Mouse (Mus musculus) fibroblast of lung, adult 2 months (primary cell): ENCODE results near the gene Gm20388.
A peak's percentile ranks its signal among the peaks of the same experiment; 100 is the strongest.

Source experiments
- DNase-seq: peaks from one replicate; pipeline ENCODE4 v3.0.0-alpha.2; 2011; ENCODE audit warnings: low read depth

The Gm20388 gene

GRCm38 (mm10) chr8:122849152-122849910, 2938.7 kb downstream of the Gm20388 start:
- no peak for DNase-seq

GRCm38 (mm10) chr8:122850641-122851240, 2940.1 kb downstream of the Gm20388 start:
- no peak for DNase-seq

GRCm38 (mm10) chr8:122851692-122852545, 2941.3 kb downstream of the Gm20388 start:
- DNase-seq = peak; percentile 52

- DNase-seq = no peak
Measured at GRCm38 (mm10) chr8:122852546-122852905, 2941.9 kb downstream of the Gm20388 start.

GRCm38 (mm10) chr8:122853340-122853771, 2942.7 kb downstream of the Gm20388 start:
- DNase-seq = no peak

GRCm38 (mm10) chr8:122854388-122854787, 2943.7 kb downstream of the Gm20388 start:
- no peak for DNase-seq

- DNase-seq = no peak
Measured at GRCm38 (mm10) chr8:122855123-122855522, 2944.5 kb downstream of the Gm20388 start.

GRCm38 (mm10) chr8:122856288-122856687, 2945.6 kb downstream of the Gm20388 start:
- no peak for DNase-seq

- no peak for DNase-seq
Measured at GRCm38 (mm10) chr8:122859843-122860242, 2949.2 kb downstream of the Gm20388 start.

GRCm38 (mm10) chr8:122864719-122865129, 2954.1 kb downstream of the Gm20388 start:
- DNase-seq = no peak

- DNase-seq = no peak
Measured at GRCm38 (mm10) chr8:122865441-122865840, 2954.8 kb downstream of the Gm20388 start.

GRCm38 (mm10) chr8:122866231-122866630, 2955.6 kb downstream of the Gm20388 start:
- DNase-seq = no peak

GRCm38 (mm10) chr8:122867982-122868381, 2957.3 kb downstream of the Gm20388 start:
- no peak for DNase-seq

- no peak for DNase-seq
Measured at GRCm38 (mm10) chr8:122870377-122870863, 2959.8 kb downstream of the Gm20388 start.

GRCm38 (mm10) chr8:122871663-122872062, 2961.0 kb downstream of the Gm20388 start:
- DNase-seq = no peak

- no peak for DNase-seq
Measured at GRCm38 (mm10) chr8:122873171-122873570, 2962.5 kb downstream of the Gm20388 start.

GRCm38 (mm10) chr8:122875186-122875585, 2964.5 kb downstream of the Gm20388 start:
- DNase-seq = no peak

- DNase-seq = no peak
Measured at GRCm38 (mm10) chr8:122878231-122878630, 2967.6 kb downstream of the Gm20388 start.

GRCm38 (mm10) chr8:122880302-122880701, 2969.7 kb downstream of the Gm20388 start:
- no peak for DNase-seq

- no peak for DNase-seq
Measured at GRCm38 (mm10) chr8:122883671-122884070, 2973.0 kb downstream of the Gm20388 start.

- DNase-seq = no peak
Measured at GRCm38 (mm10) chr8:122891440-122891839, 2980.8 kb downstream of the Gm20388 start.

- DNase-seq = no peak
Measured at GRCm38 (mm10) chr8:122893451-122893850, 2982.8 kb downstream of the Gm20388 start.
